Mouse (Mus musculus) cortical plate, adult 2 months (tissue): ENCODE measurements at regions not wholly inside any gene's neighbourhood (a gene's known extent, or its start where the extent isn't known, plus 50 kb on each side); places are given as distances from the start of the nearest gene placed in this dataset.

Experiments used
- CTCF ChIP-seq: fragments of 200-500 bp; IDR thresholded peaks from 2 replicates; pipeline ENCODE4 v1.5.1; 2011; ENCODE audit warnings: mild to moderate bottlenecking, control low read depth, low read length; ENCODE audit not compliant: insufficient read depth; ENCODE audit errors: extremely low read depth
- POLR2A ChIP-seq: fragments of 200-500 bp; IDR thresholded peaks from 2 replicates; pipeline ENCODE4 v1.6.1; 2011; ENCODE audit warnings: mild to moderate bottlenecking, low read length, control low read depth; ENCODE audit not compliant: insufficient read depth; ENCODE audit errors: extremely low read depth

DNA sequence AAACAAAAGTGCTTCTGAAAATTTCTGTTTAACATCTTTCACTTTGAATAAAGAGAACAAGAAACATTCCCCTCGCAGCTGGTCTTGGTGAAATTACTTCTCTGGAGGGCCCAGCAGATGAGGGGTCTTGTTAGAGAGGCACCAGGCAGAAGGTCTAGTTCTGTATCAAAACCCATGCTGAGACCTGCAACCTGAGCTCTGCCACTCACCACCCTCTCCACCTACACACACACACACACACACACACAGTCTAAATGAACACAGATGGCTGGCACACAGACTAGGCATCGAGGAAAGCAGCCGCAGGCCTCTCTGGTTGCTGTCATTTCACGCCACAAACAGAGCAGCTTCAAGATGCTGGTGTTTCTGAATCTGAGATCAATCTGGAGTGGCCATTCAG is 147.1 kb upstream of the Slc25a13 start:
- TF ChIP-seq CTCF (no peak), POLR2A (no peak)
